Mouse (Mus musculus) forebrain, embryonic 12.5 days (tissue): ENCODE data around the gene Hbs1l. TPM values are rescaled to one million over a fixed set of nuclear protein-coding genes. Genes with fewer than 3 reads are reported as not detected.

Experiments
- ATAC-seq: fragments of 200-750 bp; cut with Nextera tagmentation; 2 replicates; pipeline ENCODE4 v1.8.0; 2017; ENCODE audit warnings: moderate TSS enrichment; ENCODE audit not compliant: low FRiP score
- H3K27ac ChIP-seq: fragments of 300-500 bp; sonication (generic); 2 replicates; pipeline ENCODE4 v1.5.1; 2016; ENCODE audit warnings: mild to moderate bottlenecking
- H3K27me3 ChIP-seq: fragments of 300-500 bp; sonication (generic); 2 replicates; pipeline ENCODE4 v1.6.1; 2016; ENCODE audit warnings: mild to moderate bottlenecking
- H3K36me3 ChIP-seq: fragments of 300-500 bp; sonication (generic); replicated peaks from 2 replicates; pipeline ENCODE4 v1.6.1; 2016; ENCODE audit warnings: mild to moderate bottlenecking
- H3K4me1 ChIP-seq: fragments of 300-500 bp; sonication (generic); 2 replicates; pipeline ENCODE4 v1.6.1; 2016
- H3K4me2 ChIP-seq: fragments of 300-500 bp; sonication (generic); 2 replicates; pipeline ENCODE4 v1.6.1; 2016; ENCODE audit warnings: mild to moderate bottlenecking, moderate library complexity
- H3K4me3 ChIP-seq: fragments of 300-500 bp; sonication (generic); replicated peaks from 2 replicates; pipeline ENCODE4 v1.5.1; 2016; ENCODE audit warnings: mild to moderate bottlenecking
- H3K9ac ChIP-seq: fragments of 300-500 bp; sonication (generic); 2 replicates; pipeline ENCODE4 v1.6.1; 2016; ENCODE audit warnings: mild to moderate bottlenecking
- H3K9me3 ChIP-seq: fragments of 300-500 bp; sonication (generic); 2 replicates; pipeline ENCODE4 v1.6.1; 2016
- WGBS: fragments of 180-500 bp; shearing (Covaris S2); methylation state at CpG from one replicate; pipeline ENCODE4 v1.1.7; 2016; 5-methylcytosine and 5-hydroxymethylcytosine counted together
- polyA plus RNA-seq: library from polyadenylated mRNA; unstranded; fragments of >200 nt; fragmentation: Nextera tagmentation; extraction: Ambion mirVana; gene quantifications from 2 replicates; pipeline ENCODE4 v1.2.1, GENCODE M21; 2016

Gene Hbs1l
- polyA plus RNA-seq, 1 experiment from 2014 or later: 131 TPM

- Histone ChIP-seq H3K27me3 (no peaks in the 10 kb centered on the region), H3K9ac (no peak overlapping the region), H3K4me1 (no peaks in the 10 kb centered on the region), H3K4me3 (no peak overlapping the region), H3K27ac (no peak overlapping the region), H3K36me3 (peaks cover 12% of the 10 kb centered on the region; the same call in 1 of the 2 replicates), H3K9me3 (no peaks in the 10 kb centered on the region), H3K4me2 (no peak overlapping the region)
- ATAC-seq: no peak
- WGBS: 94% methylated on average over 1 of the region's 1 CpGs
These were observed 23.2 kb downstream of the Hbs1l start for GRCm38 (mm10) chr10:21318996-21319395.

GRCm38 (mm10) chr10:21320601-21321000, 24.8 kb downstream of the Hbs1l start:
- Histone ChIP-seq H3K27ac (no peak overlapping the region), H3K4me3 (no peak overlapping the region), H3K9ac (no peak overlapping the region), H3K4me1 (no peaks in the 10 kb centered on the region), H3K36me3 (0 out of 2 replicates have a peak, but pooled peaks cover 2% of the 10 kb centered on the region), H3K9me3 (no peaks in the 10 kb centered on the region), H3K27me3 (no peaks in the 10 kb centered on the region), H3K4me2 (no peak overlapping the region)
- 90% methylated on average over 6 of the region's 6 CpGs for whole genome bisulfite sequencing
- no peak for ATAC-seq

- H3K27me3 ChIP-seq: no peaks in the 10 kb centered on the region
- H3K9ac ChIP-seq: no peak overlapping the region
- H3K4me3 ChIP-seq: no peak overlapping the region
- no peak overlapping the region for H3K27ac ChIP-seq
- H3K9me3 ChIP-seq: no peaks in the 10 kb centered on the region
- H3K4me1 ChIP-seq: no peaks in the 10 kb centered on the region
- no peak overlapping the region for H3K4me2 ChIP-seq
- no peak for ATAC-seq
- peaks cover 6% of the 10 kb centered on the region; the same call in 1 of the 2 replicates for H3K36me3 ChIP-seq
- whole genome bisulfite sequencing: 95% methylated on average over 6 of the region's 6 CpGs
These were observed 30.6 kb downstream of the Hbs1l start for GRCm38 (mm10) chr10:21326352-21326751.

GRCm38 (mm10) chr10:21327605-21328135, 31.9 kb downstream of the Hbs1l start:
- Histone ChIP-seq H3K4me3 (no peak overlapping the region), H3K9ac (no peak overlapping the region), H3K4me1 (no peaks in the 10 kb centered on the region), H3K27ac (no peak overlapping the region), H3K36me3 (peaks cover 14% of the 10 kb centered on the region), H3K4me2 (no peak overlapping the region), H3K9me3 (no peaks in the 10 kb centered on the region), H3K27me3 (no peaks in the 10 kb centered on the region)
- ATAC-seq: no peak
- 95% methylated on average over 7 of the region's 7 CpGs for WGBS

- Histone ChIP-seq H3K4me1 (no peaks in the 10 kb centered on the region), H3K27ac (no peak overlapping the region), H3K9me3 (no peaks in the 10 kb centered on the region), H3K36me3 (peaks cover 53% of the 10 kb centered on the region), H3K4me2 (no peak overlapping the region), H3K4me3 (no peak overlapping the region), H3K27me3 (no peaks in the 10 kb centered on the region), H3K9ac (no peak overlapping the region)
- WGBS: 87% methylated on average over 7 of the region's 7 CpGs
- no peak for ATAC-seq
These were observed 38.7 kb downstream of the Hbs1l start for GRCm38 (mm10) chr10:21334349-21335105.

- peaks cover 56% of the 10 kb centered on the region for H3K36me3 ChIP-seq
- no peaks in the 10 kb centered on the region for H3K9me3 ChIP-seq
- H3K27me3 ChIP-seq: no peaks in the 10 kb centered on the region
- H3K4me1 ChIP-seq: no peaks in the 10 kb centered on the region
- no peak for ATAC-seq
- no peak overlapping the region for H3K4me3 ChIP-seq
- H3K4me2 ChIP-seq: no peak overlapping the region
- no peak overlapping the region for H3K27ac ChIP-seq
- no peak overlapping the region for H3K9ac ChIP-seq
- WGBS: 97% methylated on average over 5 of the region's 5 CpGs
These were observed 39.8 kb downstream of the Hbs1l start for GRCm38 (mm10) chr10:21335534-21335933.

GRCm38 (mm10) chr10:21337191-21337590, 41.4 kb downstream of the Hbs1l start:
- no peaks in the 10 kb centered on the region for H3K4me1 ChIP-seq
- H3K4me2 ChIP-seq: no peak overlapping the region
- peaks cover 58% of the 10 kb centered on the region for H3K36me3 ChIP-seq
- H3K27ac ChIP-seq: no peak overlapping the region
- H3K9me3 ChIP-seq: no peaks in the 10 kb centered on the region
- no peaks in the 10 kb centered on the region for H3K27me3 ChIP-seq
- 64% methylated on average over 2 of the region's 2 CpGs for WGBS
- no peak overlapping the region for H3K9ac ChIP-seq
- H3K4me3 ChIP-seq: no peak overlapping the region
- no peak for ATAC-seq

GRCm38 (mm10) chr10:21341706-21342105, 45.9 kb downstream of the Hbs1l start:
- peaks cover 54% of the 10 kb centered on the region for H3K36me3 ChIP-seq
- no peak for ATAC-seq

GRCm38 (mm10) chr10:21342331-21343005, 46.7 kb downstream of the Hbs1l start:
- WGBS: 84% methylated on average over 11 of the region's 11 CpGs
- peaks cover 54% of the 10 kb centered on the region for H3K36me3 ChIP-seq

More at GRCm38 (mm10) chr10:21341706-21342105, 45.9 kb downstream of the Hbs1l start:
- Histone ChIP-seq H3K27me3 (no peaks in the 10 kb centered on the region), H3K27ac (no peak overlapping the region), H3K4me1 (no peaks in the 10 kb centered on the region), H3K4me3 (no peak overlapping the region), H3K9ac (no peak overlapping the region), H3K4me2 (no peak overlapping the region), H3K9me3 (no peaks in the 10 kb centered on the region)
- 82% methylated on average over 14 of the region's 14 CpGs for WGBS

GRCm38 (mm10) chr10:21347332-21347731, 51.6 kb downstream of the Hbs1l start:
- no peaks in the 10 kb centered on the region for H3K9me3 ChIP-seq
- H3K27me3 ChIP-seq: no peaks in the 10 kb centered on the region
- H3K4me1 ChIP-seq: no peaks in the 10 kb centered on the region
- WGBS: 94% methylated on average over 4 of the region's 4 CpGs
- peaks cover 49% of the 10 kb centered on the region for H3K36me3 ChIP-seq
- ATAC-seq: no peak
- no peak overlapping the region for H3K4me2 ChIP-seq
- no peak overlapping the region for H3K9ac ChIP-seq
- no peak overlapping the region for H3K27ac ChIP-seq
- no peak overlapping the region for H3K4me3 ChIP-seq

More at GRCm38 (mm10) chr10:21342331-21343005, 46.7 kb downstream of the Hbs1l start:
- Histone ChIP-seq H3K9me3 (no peaks in the 10 kb centered on the region), H3K27me3 (no peaks in the 10 kb centered on the region), H3K4me1 (no peaks in the 10 kb centered on the region), H3K9ac (no peak overlapping the region), H3K4me2 (no peak overlapping the region), H3K27ac (no peak overlapping the region), H3K4me3 (no peak overlapping the region)
- ATAC-seq: no peak

- Histone ChIP-seq H3K4me2 (no peak overlapping the region), H3K4me1 (no peaks in the 10 kb centered on the region), H3K36me3 (peaks cover 59% of the 10 kb centered on the region), H3K4me3 (no peak overlapping the region), H3K27ac (no peak overlapping the region), H3K9ac (no peak overlapping the region), H3K27me3 (no peaks in the 10 kb centered on the region), H3K9me3 (no peaks in the 10 kb centered on the region)
- no peak for ATAC-seq
- 94% methylated on average over 5 of the region's 5 CpGs for WGBS
These were observed 53.7 kb downstream of the Hbs1l start for GRCm38 (mm10) chr10:21349449-21349848.

GRCm38 (mm10) chr10:21349946-21350345, 54.2 kb downstream of the Hbs1l start:
- 93% methylated on average over 2 of the region's 2 CpGs for WGBS
- no peaks in the 10 kb centered on the region for H3K9me3 ChIP-seq
- ATAC-seq: no peak
- peaks cover 62% of the 10 kb centered on the region for H3K36me3 ChIP-seq
- no peak overlapping the region for H3K9ac ChIP-seq
- H3K4me3 ChIP-seq: no peak overlapping the region
- H3K27ac ChIP-seq: no peak overlapping the region
- H3K4me1 ChIP-seq: no peaks in the 10 kb centered on the region
- H3K27me3 ChIP-seq: no peaks in the 10 kb centered on the region
- H3K4me2 ChIP-seq: no peak overlapping the region
